ENCODE assay signal across 24 mouse cellular contexts in genomic region chr1:82575681-82576080, GRCm38 (mm10). TPM values are rescaled to one million over a fixed set of nuclear protein-coding genes. Genes with fewer than 3 reads are reported as not detected.
DNase-seq lines count a peak whose midpoint lies in the region; ATAC-seq and TF ChIP-seq lines count a peak whose summit lies in the region.
"Had no signal": no experiment of that assay in that cellular context is flagged by ENCODE, and none has a peak within 500 bp of the region (broad histone marks: within the 10 kb centered on the region; RNA-seq: fewer than 3 reads in every experiment).

No protein-coding gene starts in this region.

- no peak overlapping the region for H3K4me2 ChIP-seq in heart, embryonic 12.5 days

- H3K9me3 ChIP-seq in heart, embryonic 10.5 days: no peaks in the 10 kb centered on the region
- 0 out of 2 replicates have a peak, but pooled peaks cover 2% of the 10 kb centered on the region for H3K9me3 ChIP-seq in heart, embryonic 12.5 days (replicated peaks)
- H3K9me3 ChIP-seq: G1E had no signal

- DNase-seq in gastrocnemius, adult 18-20 months (ENCODE audit: low spot score): peak; percentile 19
- DNase-seq in gastrocnemius, postnatal 14 days: no peak
- DNase-seq in gastrocnemius, adult 2 months: peak; percentile 26
- DNase-seq in gastrocnemius, postnatal 4 days (ENCODE audit: low spot score in 2 of 2): no peak
- DNase-seq in heart, adult 11 months: peak; percentile 91
- DNase-seq in heart, embryonic 10.5 days (ENCODE audit: low spot score): no peak
- peak; percentile 43 to 54 for DNase-seq in heart, adult 18-20 months
- DNase-seq: adrenal gland, adult 2 months; adrenal gland, adult 8-10 months; adrenal gland, postnatal 10 days; adrenal gland, postnatal 14 days; adrenal gland, postnatal 25 days; adrenal gland, postnatal 36 days; B cell, adult 2 months; cerebellum, adult 11 months; cerebellum, adult 11-12 months had no signal

- H3K27ac ChIP-seq in gastrocnemius, adult 2 months: no peak overlapping the region
- no peak overlapping the region for H3K27ac ChIP-seq in heart, embryonic 10.5 days
- H3K27ac ChIP-seq in heart, embryonic 12.5 days (ENCODE audit: poor library complexity, severe bottlenecking): no peak overlapping the region

- peaks cover 9% of the 10 kb centered on the region for H3K4me1 ChIP-seq in heart, embryonic 10.5 days
- peaks cover 13% of the 10 kb centered on the region for H3K4me1 ChIP-seq in heart, embryonic 12.5 days (replicated peaks)

- H3K36me3 ChIP-seq in heart, embryonic 10.5 days: no peaks in the 10 kb centered on the region
- no peaks in the 10 kb centered on the region for H3K36me3 ChIP-seq in heart, embryonic 12.5 days
- H3K36me3 ChIP-seq: G1E had no signal

- H3K27me3 ChIP-seq in heart, embryonic 10.5 days (ENCODE audit: insufficient read depth, poor library complexity, severe bottlenecking): no peaks in the 10 kb centered on the region
- H3K27me3 ChIP-seq in heart, embryonic 12.5 days (replicated peaks): no peaks in the 10 kb centered on the region
- H3K27me3 ChIP-seq: CH12.LX, Patski had no signal

- no peak for TF ChIP-seq CTCF in gastrocnemius, adult 2 months (IDR thresholded peaks at IDR 0.05)

- WGBS in heart, embryonic 10.5 days: 79% methylated on average over 3 of the region's 3 CpGs
- WGBS in heart, embryonic 12.5 days: 81% methylated on average over 3 of the region's 3 CpGs

- H3K9ac ChIP-seq in heart, embryonic 12.5 days: no peak overlapping the region

- H3K4me3 ChIP-seq in gastrocnemius, adult 2 months: no peak overlapping the region
- no peak overlapping the region for H3K4me3 ChIP-seq in heart, embryonic 10.5 days
- H3K4me3 ChIP-seq in heart, embryonic 12.5 days: no peak overlapping the region

- ATAC-seq in heart, embryonic 12.5 days (ENCODE audit: insufficient number of reproducible peaks, low FRiP score): no peak
- ATAC-seq: activated CD4-positive, CD25-positive, alpha-beta regulatory T cell, adult 4 months; CD4-positive, CD25-positive, alpha-beta regulatory T cell, adult 4 months; Patski had no signal

- intact Hi-C loops in gastrocnemius, postnatal 14 days (cut with DNase I; ENCODE audit: low total_unique reads): loop anchor here (5.0 kb wide), 1 partner anchor 67 kb away; no protein-coding TSS in a partner anchor
- intact Hi-C loops in gastrocnemius, adult 2 months (cut with DNase I): no loop called here

RNA-seq across cellular contexts. Expression of gene Col4a4, which starts 11.0 kb away (rescaled TPM):
- total RNA-seq in gastrocnemius, adult 18-20 months (2021): 1 to 10 TPM; 1.0 to 1.3 TPM
- total RNA-seq in gastrocnemius, postnatal 14 days (2021): 1 to 10 TPM; 2.1 to 2.6 TPM
- 1 to 10 TPM; 1.1 to 1.6 TPM for total RNA-seq in gastrocnemius, adult 2 months (2021)
- 1 to 10 TPM in 1 of 2 experiments, under 1 TPM in 1; 0.62 to 1.0 TPM for total RNA-seq in gastrocnemius, postnatal 4 days (2021)
- 0.36 TPM in 2 replicates for polyA plus RNA-seq in heart, embryonic 10.5 days (2016; fragmentation: Nextera tagmentation; extraction: Ambion mirVana)
- 1 to 10 TPM; 4.2 to 4.7 TPM for total RNA-seq in heart, adult 18-20 months (2021)
- polyA plus RNA-seq in heart, embryonic 12.5 days (2016; fragmentation: Nextera tagmentation; extraction: Ambion mirVana): 0.33 and 0.49 TPM in 2 replicates
- total RNA-seq: MEL had no signal
- polyA plus RNA-seq: G1E had no signal

RNA-seq across cellular contexts. Expression of gene Col4a3, which starts 11.0 kb away (rescaled TPM):
- under 1 TPM; 0.50 to 0.59 TPM for total RNA-seq in gastrocnemius, adult 18-20 months (2021)
- 1 to 10 TPM; 1.4 to 1.9 TPM for total RNA-seq in gastrocnemius, postnatal 14 days (2021)
- total RNA-seq in gastrocnemius, adult 2 months (2021): 1 to 10 TPM in 1 of 2 experiments, under 1 TPM in 1; 0.67 to 1.2 TPM
- total RNA-seq in gastrocnemius, postnatal 4 days (2021): under 1 TPM; 0.21 to 0.52 TPM
- polyA plus RNA-seq in heart, embryonic 10.5 days (2016; fragmentation: Nextera tagmentation; extraction: Ambion mirVana): 0.20 and 0.30 TPM in 2 replicates
- total RNA-seq in heart, adult 18-20 months (2021): 1 to 10 TPM; 1.1 to 1.5 TPM
- 0.54 and 0.60 TPM in 2 replicates for polyA plus RNA-seq in heart, embryonic 12.5 days (2016; fragmentation: Nextera tagmentation; extraction: Ambion mirVana)
- total RNA-seq: CH12.LX, ES-E14 had no signal
- polyA plus RNA-seq: CD4-positive, CD25-positive, alpha-beta regulatory T cell, adult 4 months had no signal

Comparison
In these comparisons a context has a peak if more than half of its experiments do, and no peak if none do; other contexts are left out.
1. DNase-seq: peak in gastrocnemius, adult 18-20 months (single experiment), gastrocnemius, adult 2 months (single experiment), heart, adult 11 months (single experiment) and heart, adult 18-20 months (2 of 2); none in gastrocnemius, postnatal 14 days (single experiment), gastrocnemius, postnatal 4 days (0 of 2) and heart, embryonic 10.5 days (single experiment).